10 mouse cellular contexts compared by ENCODE assay signal in genomic region chr14:18506168-18506567, GRCm38 (mm10).
DNase-seq lines count a peak whose midpoint lies in the region; TF ChIP-seq lines count a peak whose summit lies in the region.
"Had no signal": no experiment of that assay in that cellular context is flagged by ENCODE, and none has a peak within 500 bp of the region (broad histone marks: within the 10 kb centered on the region; RNA-seq: fewer than 3 reads in every experiment).

No protein-coding gene starts in this region.

- intact Hi-C loops in left cerebral cortex, postnatal 14 days (cut with DNase I), result no loop called here
- intact Hi-C loops in left cerebral cortex, postnatal 4 days (cut with DNase I), result loop anchor here (10.0 kb wide), 1 partner anchor 231 kb away; the partner anchor contains the start of genes Nkiras1 and Rpl15

- no peak overlapping the region for H3K27ac ChIP-seq in layer of hippocampus, adult 2 months
- H3K27ac ChIP-seq: embryonic facial prominence, embryonic 15.5 days; limb, embryonic 12.5 days had no signal

- TF ChIP-seq CTCF in layer of hippocampus, adult 2 months (conservative IDR thresholded peaks at IDR 0.05), result peak; percentile 84

- peak; percentile 32 for DNase-seq in adrenal gland, postnatal 14 days
- no peak for DNase-seq in adrenal gland, postnatal 4 days (ENCODE audit: low spot score in 2 of 2)
- peak; percentile 64 to 69 for DNase-seq in left cerebral cortex, postnatal 14 days (ENCODE audit: low spot score in 2 of 2)
- DNase-seq in left cerebral cortex, postnatal 4 days, result no peak
- DNase-seq in embryo, embryonic 10.5 days (ENCODE audit: low spot score), result peak; percentile 46
- DNase-seq in layer of hippocampus, adult 2 months (ENCODE audit: low spot score in 2 of 2), result peak; percentile 57 to 64
- peak; percentile 46 for DNase-seq in thymus, postnatal 14 days
- no peak for DNase-seq in adrenal gland, postnatal 25 days

- no peak overlapping the region for H3K4me3 ChIP-seq in layer of hippocampus, adult 2 months
- H3K4me3 ChIP-seq: embryonic facial prominence, embryonic 15.5 days; limb, embryonic 12.5 days had no signal

Comparison
In these comparisons a context has a peak if more than half of its experiments do, and no peak if none do; other contexts are left out.
1. DNase-seq: peak in adrenal gland, postnatal 14 days (single experiment), left cerebral cortex, postnatal 14 days (2 of 2), embryo, embryonic 10.5 days (single experiment), layer of hippocampus, adult 2 months (2 of 2) and thymus, postnatal 14 days (single experiment); none in adrenal gland, postnatal 4 days (0 of 2), left cerebral cortex, postnatal 4 days (single experiment) and adrenal gland, postnatal 25 days (single experiment).